Mouse (Mus musculus): ENCODE data around the gene Chic2. TPM values are rescaled to one million over a fixed set of nuclear protein-coding genes. Genes with fewer than 3 reads are reported as not detected.

Chic2 gene
- polyA plus RNA-seq, 1 experiment from 2014 or later: 14.4 TPM

DNA sequence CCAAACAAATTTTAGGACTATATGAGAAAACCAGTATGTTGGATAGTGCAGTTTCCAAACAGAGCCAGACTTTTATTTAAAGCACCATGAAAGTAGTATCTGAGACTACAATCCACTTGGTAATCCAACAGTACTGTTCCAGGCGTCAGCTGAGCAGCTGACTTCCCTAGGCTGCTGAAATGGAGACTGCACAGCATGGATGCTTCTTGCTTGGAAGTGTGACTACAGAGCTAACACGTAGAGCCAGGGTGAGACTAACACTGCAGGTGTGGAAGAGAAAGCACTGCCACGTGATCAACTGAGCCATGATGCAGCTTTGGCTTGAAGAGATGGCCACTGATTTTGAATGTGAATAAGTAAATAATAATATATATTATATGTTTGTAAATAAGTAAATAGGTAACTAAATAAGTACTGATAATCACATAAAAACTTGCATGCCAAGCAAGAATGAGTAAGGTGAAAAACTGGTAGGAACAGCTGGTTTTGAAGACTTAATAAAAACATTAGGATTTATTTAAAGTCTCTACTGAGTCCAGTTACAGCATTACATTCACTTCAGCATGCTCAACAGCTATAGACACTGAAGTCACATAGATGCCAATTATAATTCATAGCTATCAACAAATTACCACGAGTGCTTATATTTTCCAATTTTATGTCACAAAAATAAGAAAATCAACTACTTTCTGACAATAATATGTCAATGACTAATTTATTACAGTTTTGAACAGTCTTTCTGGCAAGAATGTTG lies 32.4 kb downstream of the Chic2 start:
- H3K4me1 ChIP-seq (replicated peaks): no peaks in the 10 kb centered on the region
- H3K27me3 ChIP-seq: no peaks in the 10 kb centered on the region
- no peak overlapping the region for H3K4me2 ChIP-seq
- H3K27ac ChIP-seq (replicated peaks): no peak overlapping the region
- no peak for ATAC-seq (ENCODE audit: insufficient read depth)
- no peak overlapping the region for H3K9ac ChIP-seq
- H3K4me3 ChIP-seq (replicated peaks): no peak overlapping the region
- no peaks in the 10 kb centered on the region for H3K9me3 ChIP-seq (replicated peaks)
- peaks cover 12% of the 10 kb centered on the region for H3K36me3 ChIP-seq (replicated peaks)
- 72% methylated on average over 4 of the region's 4 CpGs for WGBS (ENCODE audit: insufficient replicate concordance)

DNA sequence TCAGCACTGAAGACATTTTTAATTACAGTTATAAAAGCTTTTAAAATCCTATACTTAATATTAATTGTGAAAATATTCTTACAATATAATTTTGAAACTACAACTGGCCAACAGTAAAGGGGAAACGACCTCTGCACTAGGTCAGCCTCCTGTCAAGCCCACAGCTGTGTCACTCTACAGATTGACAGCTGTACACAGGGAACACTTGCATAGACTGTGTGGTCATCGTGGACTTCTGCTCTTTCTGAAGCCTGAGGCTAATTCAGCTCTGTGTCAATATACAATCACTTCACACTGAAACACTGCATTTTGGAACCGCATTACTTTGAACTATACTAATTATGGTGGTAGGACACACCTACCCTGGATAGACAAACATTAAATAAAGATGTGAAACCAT lies 39.8 kb downstream of the Chic2 start:
- no peaks in the 10 kb centered on the region for H3K27me3 ChIP-seq
- no peak overlapping the region for H3K27ac ChIP-seq (replicated peaks)
- H3K4me1 ChIP-seq (replicated peaks): no peaks in the 10 kb centered on the region
- WGBS (ENCODE audit: insufficient replicate concordance): 69% methylated on average over 3 of the region's 3 CpGs
- peaks cover 16% of the 10 kb centered on the region for H3K36me3 ChIP-seq (replicated peaks)
- no peak overlapping the region for H3K9ac ChIP-seq
- no peak for ATAC-seq (ENCODE audit: insufficient read depth)
- no peak overlapping the region for H3K4me3 ChIP-seq (replicated peaks)
- no peak overlapping the region for H3K4me2 ChIP-seq
- H3K9me3 ChIP-seq (replicated peaks): no peaks in the 10 kb centered on the region

DNA sequence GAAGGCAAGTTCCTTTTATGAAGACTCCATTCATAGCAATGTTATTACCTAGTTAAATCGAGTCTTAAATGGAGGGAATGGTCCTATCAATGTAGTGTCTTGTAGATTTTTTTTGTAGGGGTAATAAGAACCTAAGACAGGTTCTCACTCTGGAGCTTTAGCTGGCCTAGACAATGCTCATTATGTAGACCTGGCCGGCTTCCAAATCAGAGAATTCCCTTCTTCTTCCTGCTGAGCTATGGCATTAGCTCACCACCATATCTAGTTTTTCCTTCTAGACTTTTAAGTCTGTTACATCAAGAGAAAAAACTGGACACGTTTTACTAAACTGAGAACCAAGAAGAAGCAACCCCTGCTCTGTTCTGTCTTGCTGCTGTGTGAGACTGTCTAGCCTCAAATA lies 42.5 kb downstream of the Chic2 start:
- 62% methylated on average over 3 of the region's 3 CpGs for WGBS (ENCODE audit: insufficient replicate concordance)
- ATAC-seq (ENCODE audit: insufficient read depth): no peak
- no peak overlapping the region for H3K27ac ChIP-seq (replicated peaks)
- H3K9me3 ChIP-seq (replicated peaks): no peaks in the 10 kb centered on the region
- no peaks in the 10 kb centered on the region for H3K27me3 ChIP-seq
- H3K9ac ChIP-seq: no peak overlapping the region
- H3K4me2 ChIP-seq: no peak overlapping the region
- peaks cover 17% of the 10 kb centered on the region; the same call in 1 of the 2 replicates for H3K36me3 ChIP-seq (replicated peaks)
- no peaks in the 10 kb centered on the region for H3K4me1 ChIP-seq (replicated peaks)
- H3K4me3 ChIP-seq (replicated peaks): no peak overlapping the region

- Histone ChIP-seq H3K9ac (no peak overlapping the region), H3K4me2 (no peak overlapping the region), H3K27me3 (no peaks in the 10 kb centered on the region), H3K36me3 (replicated peaks) (peaks cover 24% of the 10 kb centered on the region; the same call in 1 of the 2 replicates), H3K9me3 (replicated peaks) (no peaks in the 10 kb centered on the region), H3K4me3 (replicated peaks) (no peak overlapping the region), H3K27ac (replicated peaks) (no peak overlapping the region), H3K4me1 (replicated peaks) (no peaks in the 10 kb centered on the region)
- no peak for ATAC-seq (ENCODE audit: insufficient read depth)
- WGBS (ENCODE audit: insufficient replicate concordance): 83% methylated on average over 12 of the region's 12 CpGs
Measured at GRCm38 (mm10) chr5:74998716-74999512, 45.7 kb downstream of the Chic2 start.

- H3K9me3 ChIP-seq (replicated peaks): 0 out of 2 replicates have a peak, but pooled peaks cover 2% of the 10 kb centered on the region
- no peak overlapping the region for H3K4me2 ChIP-seq
- no peak for ATAC-seq (ENCODE audit: insufficient read depth)
- 70% methylated on average over 8 of the region's 8 CpGs for WGBS (ENCODE audit: insufficient replicate concordance)
- H3K9ac ChIP-seq: no peak overlapping the region
- H3K27ac ChIP-seq (replicated peaks): no peak overlapping the region
- no peaks in the 10 kb centered on the region for H3K27me3 ChIP-seq
- H3K4me3 ChIP-seq (replicated peaks): no peak overlapping the region
- H3K4me1 ChIP-seq (replicated peaks): no peaks in the 10 kb centered on the region
- peaks cover 21% of the 10 kb centered on the region; the same call in 1 of the 2 replicates for H3K36me3 ChIP-seq (replicated peaks)
Measured at GRCm38 (mm10) chr5:74994947-74995346, 49.6 kb downstream of the Chic2 start.

DNA sequence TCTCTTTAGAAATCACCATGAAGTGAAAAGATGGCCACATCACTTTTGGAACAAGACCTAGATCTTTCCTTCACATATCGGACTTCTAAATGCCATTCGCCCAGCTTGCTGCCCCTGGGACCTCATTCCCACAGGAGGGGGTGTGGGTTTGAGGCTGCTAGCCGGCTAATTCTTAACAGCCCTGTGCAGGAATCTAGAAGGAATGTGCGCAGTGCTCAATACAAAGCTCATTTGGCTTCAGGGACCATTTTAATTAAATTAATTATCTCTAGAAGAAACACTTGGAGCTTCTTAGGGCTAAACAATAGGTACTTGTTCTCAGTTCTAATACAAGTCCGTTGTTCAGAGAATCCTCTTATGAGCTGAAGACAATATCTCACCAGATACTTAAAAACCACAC lies 60.5 kb downstream of the Chic2 start:
- no peak overlapping the region for H3K9ac ChIP-seq
- ATAC-seq (ENCODE audit: insufficient read depth): no peak
- H3K27me3 ChIP-seq: no peaks in the 10 kb centered on the region
- WGBS (ENCODE audit: insufficient replicate concordance): 71% methylated on average over 5 of the region's 5 CpGs
- H3K9me3 ChIP-seq (replicated peaks): no peaks in the 10 kb centered on the region
- no peak overlapping the region for H3K4me3 ChIP-seq (replicated peaks)
- no peaks in the 10 kb centered on the region for H3K4me1 ChIP-seq (replicated peaks)
- no peak overlapping the region for H3K4me2 ChIP-seq
- no peak overlapping the region for H3K27ac ChIP-seq (replicated peaks)
- H3K36me3 ChIP-seq (replicated peaks): no peaks in the 10 kb centered on the region

DNA sequence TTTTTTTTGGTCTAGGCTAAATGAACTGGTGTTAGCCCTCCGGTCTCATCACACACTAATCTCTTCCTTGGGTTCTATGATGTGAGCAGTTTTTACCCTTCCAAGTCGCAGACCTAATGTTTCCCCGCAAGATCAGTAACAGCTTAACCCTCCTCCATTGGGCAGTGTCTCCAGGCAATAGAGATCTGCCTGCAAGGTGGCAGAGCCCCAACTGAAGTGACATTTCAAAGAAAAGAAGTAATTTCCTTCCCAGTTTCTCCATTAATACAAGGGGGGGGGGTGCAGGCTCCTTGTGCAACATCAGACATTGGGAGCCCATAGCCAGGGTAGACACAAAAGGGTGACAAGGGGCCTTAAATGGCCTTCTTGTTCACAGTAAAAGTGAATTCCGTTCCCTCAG lies 64.0 kb downstream of the Chic2 start:
- no peaks in the 10 kb centered on the region for H3K4me1 ChIP-seq (replicated peaks)
- no peaks in the 10 kb centered on the region for H3K27me3 ChIP-seq
- no peaks in the 10 kb centered on the region for H3K36me3 ChIP-seq (replicated peaks)
- H3K9me3 ChIP-seq (replicated peaks): no peaks in the 10 kb centered on the region
- H3K4me3 ChIP-seq (replicated peaks): no peak overlapping the region
- no peak overlapping the region for H3K9ac ChIP-seq
- no peak for ATAC-seq (ENCODE audit: insufficient read depth)
- no peak overlapping the region for H3K27ac ChIP-seq (replicated peaks)
- 53% methylated on average over 4 of the region's 4 CpGs for whole genome bisulfite sequencing (ENCODE audit: insufficient replicate concordance)
- no peak overlapping the region for H3K4me2 ChIP-seq

DNA sequence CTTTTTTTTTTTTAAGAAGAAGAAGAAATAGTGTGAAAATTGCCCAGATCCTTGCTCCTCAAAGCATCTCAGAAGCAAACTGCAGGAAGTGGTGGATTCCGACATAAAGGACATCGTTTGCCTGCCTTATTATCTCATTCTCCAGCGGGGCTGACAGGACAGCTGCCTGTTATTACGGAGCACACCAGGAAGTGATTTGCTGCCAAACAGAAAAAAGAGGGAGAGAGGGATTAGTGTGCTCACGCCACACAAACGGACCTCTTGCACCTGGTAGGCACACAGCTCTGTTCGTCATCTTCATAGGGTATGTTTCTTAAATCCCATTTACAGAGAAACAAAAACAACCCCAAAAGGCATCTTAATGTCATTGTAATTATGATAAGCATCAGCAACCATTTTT lies 64.4 kb downstream of the Chic2 start:
- Histone ChIP-seq H3K9ac (no peak overlapping the region), H3K4me3 (replicated peaks) (no peak overlapping the region), H3K4me1 (replicated peaks) (peaks cover under 1% of the 10 kb centered on the region; the same call in 1 of the 2 replicates), H3K4me2 (no peak overlapping the region), H3K27ac (replicated peaks) (no peak overlapping the region), H3K9me3 (replicated peaks) (no peaks in the 10 kb centered on the region), H3K27me3 (no peaks in the 10 kb centered on the region), H3K36me3 (replicated peaks) (no peaks in the 10 kb centered on the region)
- 16% methylated on average over 7 of the region's 7 CpGs for WGBS (ENCODE audit: insufficient replicate concordance)
- no peak for ATAC-seq (ENCODE audit: insufficient read depth)

- Histone ChIP-seq H3K27me3 (no peaks in the 10 kb centered on the region), H3K36me3 (replicated peaks) (no peaks in the 10 kb centered on the region), H3K9me3 (replicated peaks) (no peaks in the 10 kb centered on the region), H3K27ac (replicated peaks) (no peak overlapping the region; the same call in 1 of the 2 replicates), H3K4me1 (replicated peaks) (peaks cover 6% of the 10 kb centered on the region; the same call in 1 of the 2 replicates), H3K9ac (no peak overlapping the region), H3K4me2 (no peak overlapping the region), H3K4me3 (replicated peaks) (no peak overlapping the region)
- ATAC-seq (ENCODE audit: insufficient read depth): no peak
- WGBS (ENCODE audit: insufficient replicate concordance): 26% methylated on average over 7 of the region's 7 CpGs
Measured at GRCm38 (mm10) chr5:74979586-74979985, 65.0 kb downstream of the Chic2 start.

- no peaks in the 10 kb centered on the region for H3K9me3 ChIP-seq (replicated peaks)
- 40% methylated on average over 7 of the region's 7 CpGs for WGBS (ENCODE audit: insufficient replicate concordance)
- ATAC-seq (ENCODE audit: insufficient read depth): no peak
Measured at GRCm38 (mm10) chr5:74975507-74975906, 69.1 kb downstream of the Chic2 start.

GRCm38 (mm10) chr5:74974726-74975411 lies 69.7 kb downstream of the Chic2 start:
- 53% methylated on average over 12 of the region's 12 CpGs for WGBS (ENCODE audit: insufficient replicate concordance)
- Histone ChIP-seq H3K9ac (no peak overlapping the region), H3K27ac (replicated peaks) (peak overlapping the region; percentile 38), H3K9me3 (replicated peaks) (no peaks in the 10 kb centered on the region), H3K36me3 (replicated peaks) (no peaks in the 10 kb centered on the region), H3K4me1 (replicated peaks) (peaks cover 13% of the 10 kb centered on the region; the same call in 1 of the 2 replicates), H3K4me2 (no peak overlapping the region), H3K27me3 (no peaks in the 10 kb centered on the region), H3K4me3 (replicated peaks) (no peak overlapping the region)
- ATAC-seq (ENCODE audit: insufficient read depth): peak; percentile 49; the same call in 1 of the 2 replicates

More at GRCm38 (mm10) chr5:74975507-74975906, 69.1 kb downstream of the Chic2 start:
- H3K36me3 ChIP-seq (replicated peaks): no peaks in the 10 kb centered on the region
- H3K4me2 ChIP-seq: no peak overlapping the region
- H3K4me1 ChIP-seq (replicated peaks): peaks cover 13% of the 10 kb centered on the region; the same call in 1 of the 2 replicates
- H3K27me3 ChIP-seq: no peaks in the 10 kb centered on the region
- no peak overlapping the region for H3K4me3 ChIP-seq (replicated peaks)
- H3K9ac ChIP-seq: no peak overlapping the region
- H3K27ac ChIP-seq (replicated peaks): no peak overlapping the region
